Mouse (Mus musculus) adrenal gland, adult 8-10 months (tissue): ENCODE data around the gene Aldh1l1. TPM values are rescaled to one million over a fixed set of nuclear protein-coding genes. Genes with fewer than 3 reads are reported as not detected.

ENCODE experiments used
- DNase-seq: peaks from one replicate; pipeline ENCODE4 v3.0.0; 2022
- total RNA-seq, 4 experiments: library from RNA; stranded (reverse); gene quantifications; 2 replicates each; pipeline ENCODE4 v1.2.4; 2022

Aldh1l1 gene
- total RNA-seq, 4 experiments from 2014 or later, result 137 to 222 (median 182) TPM

- no peak for DNase-seq
Observed at GRCm38 (mm10) chr6:90597592-90597991, 111.4 kb downstream of the Aldh1l1 start.

GRCm38 (mm10) chr6:90598197-90598596 is 112.0 kb downstream of the Aldh1l1 start:
- no peak for DNase-seq

- DNase-seq, result no peak
Observed at GRCm38 (mm10) chr6:90600351-90600750, 114.1 kb downstream of the Aldh1l1 start.

- DNase-seq, result no peak
Observed at GRCm38 (mm10) chr6:90601736-90602135, 115.5 kb downstream of the Aldh1l1 start.

GRCm38 (mm10) chr6:90602304-90602703 is 116.1 kb downstream of the Aldh1l1 start:
- no peak for DNase-seq

GRCm38 (mm10) chr6:90603126-90603525 is 116.9 kb downstream of the Aldh1l1 start:
- no peak for DNase-seq

- DNase-seq, result no peak
Observed at GRCm38 (mm10) chr6:90604130-90604529, 117.9 kb downstream of the Aldh1l1 start.

GRCm38 (mm10) chr6:90604533-90605297 is 118.5 kb downstream of the Aldh1l1 start, which contains the start of gene Slc41a3:
Slc41a3 (plus strand) TSS chr6:90604725.
- DNase-seq, result peak; percentile 91

- DNase-seq, result no peak
Observed at GRCm38 (mm10) chr6:90605298-90605665, 119.1 kb downstream of the Aldh1l1 start.

- DNase-seq, result no peak
Observed at GRCm38 (mm10) chr6:90606538-90606937, 120.3 kb downstream of the Aldh1l1 start.

- DNase-seq, result no peak
Observed at GRCm38 (mm10) chr6:90607196-90607595, 121.0 kb downstream of the Aldh1l1 start.

GRCm38 (mm10) chr6:90608186-90608585 is 122.0 kb downstream of the Aldh1l1 start:
- DNase-seq, result no peak

GRCm38 (mm10) chr6:90610248-90610647 is 124.0 kb downstream of the Aldh1l1 start:
- DNase-seq, result peak; percentile 60

- no peak for DNase-seq
Observed at GRCm38 (mm10) chr6:90613277-90613676, 127.0 kb downstream of the Aldh1l1 start.

- peak; percentile 62 for DNase-seq
Observed at GRCm38 (mm10) chr6:90615362-90615761, 129.1 kb downstream of the Aldh1l1 start.

- DNase-seq, result no peak
Observed at GRCm38 (mm10) chr6:90615991-90616390, 129.8 kb downstream of the Aldh1l1 start.

- no peak for DNase-seq
Observed at GRCm38 (mm10) chr6:90616481-90616880, 130.3 kb downstream of the Aldh1l1 start.

- DNase-seq, result no peak
Observed at GRCm38 (mm10) chr6:90618274-90618673, 132.0 kb downstream of the Aldh1l1 start.

GRCm38 (mm10) chr6:90618821-90619636 is 132.8 kb downstream of the Aldh1l1 start:
- peak; percentile 67 for DNase-seq

GRCm38 (mm10) chr6:90619936-90620335 is 133.7 kb downstream of the Aldh1l1 start:
- no peak for DNase-seq

GRCm38 (mm10) chr6:90620791-90621583 is 134.8 kb downstream of the Aldh1l1 start:
- no peak for DNase-seq

- no peak for DNase-seq
Observed at GRCm38 (mm10) chr6:90621584-90621890, 135.3 kb downstream of the Aldh1l1 start.
